Mouse (Mus musculus) liver, adult 2 months (tissue): ENCODE results near the gene Gimap9.

Experiments used
- CTCF ChIP-seq: fragments of 200-500 bp; IDR thresholded peaks from 2 replicates; pipeline ENCODE4 v1.5.1; 2011; ENCODE audit warnings: low read depth, low read length, control low read depth
- POLR2A ChIP-seq: fragments of 200-500 bp; IDR thresholded peaks from 2 replicates; pipeline ENCODE4 v1.6.1; 2011; ENCODE audit warnings: low read length, control low read depth; ENCODE audit not compliant: insufficient read depth; ENCODE audit errors: extremely low read depth

GRCm38 (mm10) chr6:48702601-48703000 is 26.7 kb downstream of the Gimap9 start:
- TF ChIP-seq POLR2A, result no peak
- TF ChIP-seq CTCF, result 0 out of 2 replicates have a peak, but pooled peaks have one; percentile 2
